Mouse (Mus musculus) ES-E14 (cell line): Measurements from ENCODE around the gene Mgat4a. TPM values are rescaled to one million over a fixed set of nuclear protein-coding genes. Genes with fewer than 3 reads are reported as not detected.

Experiments
- DNase-seq: peaks from one replicate; pipeline ENCODE4 v3.0.0-alpha.2; 2013; ENCODE audit warnings: low read depth, low spot score
- H3K27ac ChIP-seq: 2 replicates; pipeline ENCODE4 v1.5.1; 2012; ENCODE audit warnings: low read depth, mild to moderate bottlenecking, low read length, moderate library complexity, mixed read lengths; ENCODE audit not compliant: poor library complexity, insufficient read depth, severe bottlenecking
- H3K36me3 ChIP-seq: 2 replicates; pipeline ENCODE4 v1.6.1; 2012; ENCODE audit warnings: mild to moderate bottlenecking, low read length, moderate library complexity, mixed read lengths; ENCODE audit not compliant: control insufficient read depth, poor library complexity, insufficient read depth, severe bottlenecking
- H3K4me1 ChIP-seq, 2 experiments: fragments of 150-350 bp in 1 of 2; sonication (generic) in 1 of 2; 2 replicates each; pipeline ENCODE4 v1.6.1; 2012; ENCODE audit warnings: low read length in 2 of 2, mild to moderate bottlenecking in 1 of 2, mixed read lengths in 1 of 2; ENCODE audit not compliant: control insufficient read depth in 2 of 2, insufficient read depth in 2 of 2, poor library complexity in 1 of 2
- H3K4me3 ChIP-seq, 2 experiments: fragments of 150-350 bp in 1 of 2; sonication (generic) in 1 of 2; 2 replicates each; pipeline ENCODE4 v1.5.1; 2012; ENCODE audit warnings: low read length in 2 of 2, low read depth in 1 of 2, mild to moderate bottlenecking in 1 of 2, mixed read lengths in 1 of 2; ENCODE audit not compliant: insufficient read depth in 1 of 2, poor library complexity in 1 of 2, severe bottlenecking in 1 of 2
- H3K9ac ChIP-seq: 2 replicates; pipeline ENCODE4 v1.6.1; 2012; ENCODE audit warnings: low read depth, mild to moderate bottlenecking, low read length, mixed read lengths; ENCODE audit not compliant: poor library complexity, insufficient read depth, severe bottlenecking
- H3K9me3 ChIP-seq: fragments of 150-350 bp; sonication (generic); 2 replicates; pipeline ENCODE4 v1.6.1; 2012; ENCODE audit warnings: low read depth, mild to moderate bottlenecking, low read length; ENCODE audit not compliant: control insufficient read depth, insufficient read depth
- CHD2 ChIP-seq: IDR thresholded peaks from 2 replicates; pipeline ENCODE4 v1.6.1; 2014; ENCODE audit warnings: mild to moderate bottlenecking, low read depth, low read length, inconsistent platforms
- HCFC1 ChIP-seq: IDR thresholded peaks from 2 replicates; pipeline ENCODE4 v1.6.1; 2012; ENCODE audit warnings: low read length, inconsistent platforms, borderline replicate concordance; ENCODE audit not compliant: insufficient read depth
- MAFK ChIP-seq: IDR thresholded peaks from 2 replicates; pipeline ENCODE4 v1.6.1; 2014; ENCODE audit warnings: mild to moderate bottlenecking, low read depth, low read length, inconsistent platforms; ENCODE audit not compliant: insufficient read depth
- ZC3H11A ChIP-seq: IDR thresholded peaks from 2 replicates; pipeline ENCODE4 v1.6.1; 2012; ENCODE audit warnings: low read depth, mild to moderate bottlenecking, inconsistent platforms, low read length, borderline replicate concordance
- ZNF384 ChIP-seq: IDR thresholded peaks from 2 replicates; pipeline ENCODE4 v1.6.1; 2012; ENCODE audit warnings: low read depth, low read length, inconsistent platforms
- in situ Hi-C, 2 experiments: fragments of 600-800 bp; cut with MboI; formaldehyde crosslinking; loops; one replicate each; pipeline ENCODE4 v1.15.1; 2025; ENCODE audit warnings: low sequenced_read_pairs in 2 of 2, inconsistent platforms in 1 of 2; ENCODE audit not compliant: unreplicated experiment in 2 of 2
- total RNA-seq: library from RNA; depleted of rRNA; stranded (reverse); fragments of 300-350 nt; gene quantifications from 2 replicates; pipeline ENCODE4 v1.2.3, GENCODE M21; 2012

Mgat4a gene
- total RNA-seq, 1 experiment: 9.8 TPM

DNA sequence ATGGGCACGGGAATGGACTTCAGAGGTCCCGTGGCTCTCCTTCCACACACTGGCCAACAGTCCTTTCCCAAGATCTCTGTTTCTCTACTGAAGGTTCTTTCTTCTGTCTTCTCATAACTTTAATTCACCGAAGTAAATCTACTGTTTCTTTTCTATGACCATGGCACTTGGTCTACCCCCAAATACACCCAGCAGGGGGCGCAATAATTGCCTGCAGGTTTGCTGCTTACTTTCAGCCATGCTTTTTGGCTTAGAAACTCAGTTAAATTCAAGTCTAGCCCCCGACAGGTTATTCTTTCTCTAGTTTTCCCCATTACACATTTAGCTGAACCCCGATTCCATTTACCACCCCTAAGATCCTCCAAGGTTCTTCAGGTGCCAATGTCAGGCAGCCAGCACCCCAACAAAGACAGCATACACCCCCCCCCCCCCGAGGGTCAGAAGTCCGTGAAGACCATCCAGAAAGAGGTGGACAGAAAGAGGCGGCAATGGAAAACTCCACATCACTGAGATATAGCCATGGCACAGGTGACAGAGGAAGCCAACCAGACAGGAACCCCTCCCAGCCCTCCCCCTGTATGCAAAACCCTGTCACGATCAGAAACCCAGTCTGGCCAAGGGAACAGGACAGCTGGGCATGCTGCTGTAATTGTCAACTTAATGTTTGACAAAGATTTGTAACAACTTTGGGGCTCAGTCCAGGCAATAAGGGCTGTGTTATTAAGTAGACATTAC is 92.3 kb downstream of the Mgat4a start:
- Histone ChIP-seq H3K36me3 (no peaks in the 10 kb centered on the region; the same call in 1 of the 2 replicates), H3K9me3 (no peaks in the 10 kb centered on the region), H3K4me3 (no peak overlapping the region), H3K4me1 (no peaks in the 10 kb centered on the region), H3K9ac (no peak overlapping the region), H3K27ac (no peak overlapping the region)
- in situ Hi-C loops: no loop called here
- peak; percentile 37 for DNase-seq
- TF ChIP-seq CHD2 (no peak), ZC3H11A (peak; percentile 44; the same call in 1 of the 2 replicates)

DNA sequence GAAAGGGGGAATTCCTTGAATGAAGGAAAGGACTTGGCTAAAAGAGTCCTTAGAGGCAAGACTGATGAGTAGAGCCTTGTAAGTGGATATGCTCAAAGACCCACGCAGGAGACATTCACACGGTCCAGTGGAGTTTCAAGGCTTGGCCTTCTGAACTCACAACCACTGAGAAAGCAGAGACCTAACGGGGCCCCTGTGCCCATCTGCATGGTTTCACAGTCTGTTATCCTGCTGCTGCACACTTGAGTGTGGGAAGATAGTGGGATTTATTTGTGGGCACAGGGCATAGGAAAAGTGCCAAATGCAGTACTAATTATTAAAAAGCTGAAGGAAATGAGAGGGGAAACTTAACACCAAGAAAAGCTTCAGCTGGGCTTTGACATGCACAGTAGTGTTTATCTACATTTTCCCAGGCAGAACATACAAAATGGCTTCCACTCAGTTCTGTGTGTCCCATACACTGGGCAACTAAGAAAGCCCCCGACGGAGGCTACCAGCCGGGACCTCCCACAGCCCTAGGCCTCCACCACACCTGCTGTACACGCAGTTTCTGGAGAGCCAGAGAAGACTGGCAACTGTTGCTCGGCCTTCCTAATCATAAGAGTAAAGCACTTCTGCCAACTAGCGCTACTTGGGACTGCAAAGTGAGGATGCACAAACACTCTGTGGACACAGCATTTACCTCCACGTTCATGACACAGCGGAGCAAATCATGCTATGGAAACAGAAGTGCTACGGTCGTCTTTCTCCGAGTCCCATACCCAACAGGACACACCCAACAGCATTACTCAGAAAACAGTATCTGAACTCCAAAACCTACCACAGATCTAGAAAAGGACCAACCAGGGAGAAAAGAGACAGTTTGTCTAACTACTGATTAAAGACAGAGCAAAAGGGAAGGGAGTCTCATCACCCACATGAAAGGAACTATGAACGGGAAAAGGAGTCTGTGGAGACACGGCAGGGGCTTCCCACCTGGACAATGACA is 97.7 kb downstream of the Mgat4a start:
- no peak for DNase-seq
- in situ Hi-C loops: no loop called here

DNA sequence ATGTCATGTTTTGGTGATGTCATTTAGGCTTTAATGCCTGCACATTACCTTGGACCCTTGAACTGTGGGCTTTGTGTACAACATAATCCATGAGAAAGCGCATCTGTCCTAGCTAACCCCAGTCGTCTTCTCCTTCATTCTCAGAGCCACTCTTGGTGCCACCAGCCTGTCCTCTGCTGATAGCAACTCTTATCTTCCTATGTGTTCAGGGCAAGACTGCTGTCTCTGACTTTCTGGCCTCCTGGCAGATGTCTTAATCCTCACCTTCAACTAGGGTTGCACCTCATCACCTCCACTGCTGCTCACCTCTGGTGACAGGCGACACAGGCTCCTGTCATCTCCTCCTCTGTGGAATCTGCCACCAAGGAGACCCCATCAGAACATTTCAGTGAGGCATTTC is 104.4 kb downstream of the Mgat4a start:
- in situ Hi-C loops: no loop called here
- peaks cover 30% of the 10 kb centered on the region for H3K36me3 ChIP-seq
- no peaks in the 10 kb centered on the region for H3K4me1 ChIP-seq
- TF ChIP-seq CHD2 (no peak), ZNF384 (no peak), ZC3H11A (no peak), MAFK (no peak), HCFC1 (no peak)
- H3K9ac ChIP-seq: no peak overlapping the region
- no peaks in the 10 kb centered on the region for H3K9me3 ChIP-seq
- no peak overlapping the region for H3K27ac ChIP-seq
- no peak for DNase-seq
- H3K4me3 ChIP-seq: no peak overlapping the region

More for the DNA sequence above, 97.7 kb downstream of the Mgat4a start:
- Histone ChIP-seq H3K4me3 (no peak overlapping the region), H3K36me3 (peaks cover 10% of the 10 kb centered on the region; the same call in 1 of the 2 replicates), H3K4me1 (no peaks in the 10 kb centered on the region), H3K27ac (no peak overlapping the region), H3K9ac (no peak overlapping the region), H3K9me3 (no peaks in the 10 kb centered on the region)
- no peak for TF ChIP-seq ZNF384

DNA sequence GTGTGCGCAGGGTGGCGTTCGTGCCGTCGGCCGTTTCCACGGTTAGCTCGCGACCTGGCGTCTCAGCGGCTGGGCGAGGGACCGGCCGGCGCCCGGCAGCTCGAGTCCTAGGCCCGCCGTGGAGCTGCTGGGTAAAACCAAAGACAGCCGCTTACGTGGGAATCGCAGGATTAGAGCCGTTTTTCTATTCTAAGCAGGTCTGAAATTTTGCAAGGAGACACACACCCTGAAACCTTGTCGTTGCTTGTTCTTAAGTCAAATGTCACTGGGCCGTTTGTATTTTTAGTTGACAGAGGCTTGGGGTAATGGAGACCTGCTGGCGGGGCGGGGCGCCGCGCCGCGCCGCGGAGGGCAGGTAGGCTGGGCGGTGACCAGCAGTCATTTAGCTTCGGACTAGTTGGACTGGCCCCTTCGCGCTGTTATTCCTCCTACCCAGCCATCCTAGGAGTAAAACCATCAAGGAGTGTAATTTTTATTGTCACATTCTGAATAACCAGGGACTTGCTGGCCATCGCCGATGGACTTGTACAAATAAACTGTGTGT is 110.4 kb downstream of the Mgat4a start:
- in situ Hi-C loops: no loop called here
- H3K9me3 ChIP-seq: no peaks in the 10 kb centered on the region
- peaks cover 2% of the 10 kb centered on the region in 2 experiments; a peak in 1 of 4 replicates for H3K4me1 ChIP-seq
- TF ChIP-seq MAFK (no peak), CHD2 (no peak), ZNF384 (no peak), HCFC1 (no peak; the same call in 1 of the 2 replicates), ZC3H11A (no peak)
- peaks cover 19% of the 10 kb centered on the region for H3K36me3 ChIP-seq
- H3K27ac ChIP-seq: peak overlapping the region; percentile 49; the same call in 1 of the 2 replicates
- H3K4me3 ChIP-seq: peak overlapping the region; percentile 89 to 98
- no peak for DNase-seq
- peak overlapping the region; percentile 97 for H3K9ac ChIP-seq
